Mouse (Mus musculus) urinary bladder, postnatal 25 days (tissue): ENCODE data around the gene Olfr830.
"Not testable (repeated sequence)": the region's sequence is repeated elsewhere in the genome, so short reads cannot be mapped to it uniquely, and the experiment has no call there.

ENCODE experiments used
- DNase-seq: peaks from one replicate; pipeline ENCODE4 v3.0.0; 2022; ENCODE audit warnings: low spot score

The Olfr830 gene

DNA sequence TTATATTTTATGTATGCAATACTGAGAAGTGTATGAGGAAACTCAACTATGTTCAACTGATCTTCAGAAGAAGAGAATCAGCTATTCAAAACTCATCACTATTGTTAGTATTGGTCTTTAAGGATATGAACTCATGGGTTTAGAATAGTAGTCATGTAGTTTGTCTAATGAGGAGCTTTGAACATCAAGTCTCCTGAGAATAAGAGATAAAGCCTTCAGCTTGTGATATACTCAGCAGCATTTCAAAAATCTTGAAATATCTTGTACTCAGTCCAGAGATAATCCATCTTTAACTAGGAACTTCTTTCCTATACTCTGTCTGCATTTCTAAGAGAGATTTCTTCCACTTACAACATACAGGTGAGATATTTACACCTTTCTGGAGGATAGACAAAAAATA lies at the start of gene Olfr830:
Gene Olfr830 (plus strand): TSS at position 301 of the 400 bp plus-strand sequence.
- no peak for DNase-seq

- DNase-seq, result no peak
Observed at GRCm38 (mm10) chr9:18854633-18855032, 19.9 kb upstream of the Olfr830 start, which contains the start of gene Olfr829. Gene Olfr829 (plus strand): TSS chr9:18854933.

- DNase-seq, result not testable (repeated sequence)
Observed at GRCm38 (mm10) chr9:18907699-18908098, 33.2 kb downstream of the Olfr830 start.

DNA sequence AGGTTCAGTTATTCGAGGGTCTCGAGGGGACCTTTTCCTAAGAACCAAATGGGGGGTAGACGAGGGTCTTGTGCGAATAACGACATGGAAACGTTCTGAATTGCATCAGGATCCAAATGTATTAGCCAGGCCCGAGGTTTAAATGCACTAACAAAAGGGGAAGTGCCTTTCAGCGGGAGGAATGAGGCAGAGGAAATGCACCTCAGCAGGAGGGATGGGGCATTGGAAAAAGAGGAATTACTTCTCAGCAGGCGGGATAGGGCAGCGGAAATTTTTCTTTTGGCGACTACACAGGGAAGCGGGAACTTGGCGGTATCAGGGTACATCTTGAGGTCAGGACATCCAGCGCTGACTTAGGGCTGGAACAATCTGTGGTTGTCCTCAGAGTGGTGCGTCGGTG lies 53.4 kb downstream of the Olfr830 start:
- not testable (repeated sequence) for DNase-seq
